Mouse (Mus musculus) spleen, adult 12 weeks (tissue): ENCODE measurements around the gene Atp1a3.
A peak's percentile ranks its signal among the peaks of the same experiment; 100 is the strongest.

Experiments
- DNase-seq: peaks from one replicate; pipeline ENCODE4 v3.0.0; 2022; ENCODE audit warnings: low spot score

The Atp1a3 gene

DNA sequence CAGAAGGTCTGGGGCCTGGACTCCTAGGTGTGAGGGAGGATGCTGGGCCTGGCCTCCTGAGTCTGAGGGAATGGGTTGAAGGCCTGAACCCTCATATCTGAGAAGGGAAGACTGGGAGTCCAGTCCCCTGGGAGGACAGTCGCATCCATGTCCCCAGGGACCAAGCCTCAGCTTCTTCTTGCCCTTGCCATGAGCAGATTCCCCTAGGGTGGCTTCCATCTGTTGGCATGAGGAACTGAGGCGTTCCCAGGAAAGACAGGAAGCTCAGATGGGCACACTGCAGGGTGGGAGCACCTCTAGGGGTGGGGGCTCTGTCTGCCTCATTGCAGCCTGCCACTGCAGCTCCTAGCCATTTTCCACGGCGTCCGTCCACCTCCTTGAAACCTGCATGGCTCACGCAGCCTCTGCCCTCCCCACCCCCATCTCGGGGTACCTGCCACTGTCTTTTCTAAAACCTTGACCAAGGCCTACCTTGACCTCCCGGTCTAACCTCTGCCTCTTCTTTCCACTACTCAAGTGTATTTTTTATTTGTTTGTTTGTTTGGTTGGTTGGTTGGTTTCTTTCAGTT is 1.9 kb downstream of the Atp1a3 start:
- DNase-seq = no peak

DNA sequence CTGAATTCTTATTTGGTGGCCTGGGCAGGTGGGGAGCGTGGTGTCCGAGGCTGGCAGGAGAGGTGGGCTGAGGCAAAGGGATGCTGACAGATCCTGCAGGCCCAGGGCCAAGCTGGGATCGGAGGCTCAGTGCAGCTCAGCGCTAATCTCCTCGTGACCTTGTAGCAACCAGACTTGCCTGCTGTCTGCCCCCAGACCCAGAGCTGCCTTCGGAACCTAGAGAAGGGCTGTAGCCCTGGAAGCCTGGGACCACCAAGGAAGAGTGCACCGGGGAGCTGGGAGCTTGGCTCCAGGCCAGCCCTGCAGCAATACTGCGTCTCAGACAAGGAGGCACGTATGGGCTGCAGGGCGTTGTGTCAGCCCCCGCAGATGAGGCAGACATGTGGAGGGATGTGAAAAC is 2.5 kb downstream of the Atp1a3 start:
- DNase-seq = no peak

DNA sequence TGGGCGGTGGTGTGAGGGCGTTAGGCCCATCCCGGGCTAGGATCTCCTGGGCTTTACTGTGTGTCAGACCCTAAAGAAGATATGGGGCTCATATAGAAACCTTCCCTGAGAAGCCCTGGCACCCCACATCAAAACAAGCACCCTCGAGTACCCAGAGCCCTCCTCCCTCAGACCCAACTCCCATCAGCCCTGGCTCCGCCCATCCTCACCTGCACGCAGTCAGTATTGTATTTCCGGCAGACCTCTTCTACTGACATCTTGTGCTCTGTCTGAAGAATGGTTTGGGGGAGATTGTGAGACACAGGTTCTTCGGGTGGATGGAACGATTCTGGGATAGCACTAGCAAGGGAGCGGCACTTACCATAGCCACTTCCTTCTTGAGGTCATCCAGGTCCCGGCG is 5.0 kb downstream of the Atp1a3 start:
- DNase-seq = no peak

DNA sequence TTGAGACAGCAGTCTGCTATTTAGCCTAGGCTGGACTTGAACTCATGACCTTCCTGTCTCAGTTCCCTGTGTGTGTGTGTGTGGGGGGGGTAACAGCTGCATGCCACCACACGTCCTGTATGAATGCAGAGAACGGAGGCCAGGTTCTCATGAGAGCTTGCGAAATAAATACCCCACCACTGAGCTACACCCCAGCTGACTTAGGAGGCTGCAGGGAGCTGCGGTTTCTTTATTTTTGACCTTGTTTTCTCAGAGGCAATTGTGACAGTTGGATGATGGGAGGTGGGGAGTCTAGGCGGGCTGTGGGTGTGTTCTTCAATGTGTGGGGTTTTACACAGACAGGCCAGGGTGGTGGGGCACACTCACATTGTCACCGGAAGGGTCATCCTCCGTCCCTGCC is 5.5 kb downstream of the Atp1a3 start:
- no peak for DNase-seq

DNA sequence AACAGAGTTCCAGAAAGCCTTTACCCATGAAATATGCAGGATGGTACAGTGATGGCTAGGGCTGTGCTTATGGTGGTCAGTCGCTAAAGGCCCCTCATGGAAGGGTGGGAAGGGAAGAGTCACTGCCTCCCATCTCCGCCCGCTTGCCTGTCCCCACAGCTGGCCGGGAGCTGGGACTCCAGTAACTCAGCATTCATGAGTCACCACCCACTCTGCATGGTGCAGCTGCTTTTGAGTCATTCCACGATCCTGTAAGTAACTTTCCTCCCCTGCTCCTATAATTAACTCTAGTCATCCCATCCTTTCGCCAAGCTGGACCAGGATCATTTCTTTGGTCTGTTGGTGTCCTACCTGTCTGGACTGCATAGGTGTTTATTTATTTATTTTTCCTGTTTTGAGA is 12.7 kb downstream of the Atp1a3 start:
- no peak for DNase-seq

DNA sequence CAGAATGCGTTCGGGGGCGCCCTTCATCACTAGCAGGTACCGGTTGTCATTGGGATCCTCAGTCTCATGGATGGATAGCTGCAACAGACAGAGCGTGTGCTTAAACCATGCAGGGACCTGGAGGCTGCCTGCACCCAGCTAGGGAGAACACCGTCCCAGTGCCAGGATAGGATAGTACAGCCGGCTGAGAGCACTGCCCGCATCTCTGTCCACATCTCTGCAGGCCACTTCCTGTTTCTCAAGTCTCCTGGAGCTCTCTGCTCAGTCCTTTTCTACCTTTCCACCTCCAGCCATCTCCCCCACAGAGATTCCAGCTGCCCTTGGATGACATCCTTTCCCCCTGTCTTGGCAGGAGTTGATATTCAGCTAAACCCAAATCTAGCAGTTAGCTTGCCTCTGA is 15.3 kb downstream of the Atp1a3 start:
- DNase-seq = no peak

DNA sequence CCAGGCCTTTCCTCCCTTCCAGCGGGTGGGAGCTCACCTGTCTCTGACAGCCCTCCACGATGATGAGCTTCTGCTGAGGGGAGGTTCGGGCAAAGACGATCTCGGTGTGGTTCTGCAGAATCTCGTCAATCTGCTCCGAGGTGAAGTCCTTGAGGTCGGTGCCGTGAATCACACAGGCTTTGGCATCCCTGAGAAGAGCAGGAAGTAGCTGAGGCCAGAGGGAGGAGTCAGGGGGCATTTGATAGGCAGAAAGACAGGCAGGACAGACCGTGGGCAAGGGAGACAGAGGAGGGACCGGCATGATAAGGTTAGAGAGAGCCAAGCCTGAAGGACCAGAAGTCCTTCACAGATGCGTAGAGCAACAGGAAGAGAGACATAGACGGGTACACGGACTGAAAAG is 17.8 kb downstream of the Atp1a3 start:
- DNase-seq = no peak

DNA sequence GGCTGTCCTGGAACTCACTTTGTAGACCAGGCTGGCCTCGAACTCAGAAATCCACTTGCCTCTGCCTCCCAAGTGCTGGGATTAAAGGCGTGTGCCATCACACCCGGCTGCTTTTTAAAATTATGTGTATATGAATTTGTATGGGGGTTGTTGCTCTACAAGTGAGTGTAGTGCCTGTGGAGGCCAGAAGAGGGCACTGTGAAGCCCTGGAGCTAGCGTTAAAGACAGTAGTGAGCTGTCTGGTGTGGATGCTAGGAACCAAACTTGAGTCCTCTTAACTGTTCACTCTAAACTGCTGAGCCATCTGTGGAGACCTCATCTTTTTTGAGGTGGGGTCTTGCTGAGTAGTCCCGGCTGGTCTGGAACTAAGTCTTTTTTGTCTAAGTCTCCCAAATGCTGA is 20.0 kb downstream of the Atp1a3 start:
- DNase-seq = no peak

DNA sequence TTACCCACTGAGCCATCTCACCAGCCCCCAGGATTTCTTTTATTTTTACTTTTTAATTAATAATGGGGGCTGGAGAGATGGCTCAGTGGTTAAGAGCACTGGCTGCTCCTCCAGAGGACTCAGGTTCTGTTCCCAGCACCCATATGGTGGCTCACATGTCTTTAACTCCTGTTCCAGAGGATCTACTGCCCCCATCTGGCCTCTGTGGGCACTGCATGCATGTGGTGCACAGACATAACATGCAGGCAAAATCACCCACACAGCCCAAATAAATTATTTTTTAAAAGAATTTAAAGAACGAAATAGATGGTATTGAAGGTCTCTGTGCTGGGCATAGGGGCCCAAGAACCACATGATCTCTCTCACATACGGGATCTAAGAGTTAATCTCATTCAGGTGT is 21.5 kb downstream of the Atp1a3 start:
- DNase-seq = no peak

DNA sequence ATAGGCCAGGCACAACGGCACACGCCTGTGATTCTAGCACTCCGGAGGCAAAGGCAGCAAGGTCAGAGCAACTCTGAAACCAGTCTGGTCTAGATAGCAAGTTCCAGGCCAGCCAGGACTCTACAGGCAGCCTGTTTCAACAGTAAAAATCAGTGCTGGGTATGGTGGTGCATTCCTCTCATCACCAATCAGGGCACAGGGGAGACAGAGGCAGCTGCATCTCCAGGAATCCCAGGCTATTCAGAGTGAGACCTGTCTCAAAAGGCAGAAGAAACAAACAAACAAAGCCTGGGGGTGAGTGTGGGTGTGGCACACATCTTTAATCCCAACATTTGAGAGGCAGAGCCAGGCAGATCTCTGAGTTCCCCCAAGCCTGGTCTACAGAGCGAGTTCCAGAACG is 22.4 kb downstream of the Atp1a3 start:
- DNase-seq = no peak

DNA sequence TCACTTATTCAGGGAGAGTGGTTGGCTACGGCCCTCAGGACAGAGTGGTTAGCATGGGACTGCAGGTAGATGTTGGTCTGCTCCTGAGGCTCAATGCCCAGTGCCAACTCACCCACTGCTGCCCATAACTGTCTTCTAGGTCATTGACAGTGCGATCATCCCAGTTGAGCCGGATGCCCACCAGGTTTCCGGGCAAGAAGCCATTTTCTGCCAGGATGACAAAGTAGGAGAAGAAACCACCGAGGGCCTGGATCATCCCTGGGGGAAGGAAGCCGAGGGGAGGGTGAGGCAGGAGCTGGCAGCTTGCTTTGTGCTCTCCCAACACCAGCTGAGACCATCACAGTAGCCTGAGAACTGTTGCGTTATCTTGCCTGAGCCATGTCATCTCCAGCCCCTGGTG is 25.3 kb downstream of the Atp1a3 start:
- no peak for DNase-seq

DNA sequence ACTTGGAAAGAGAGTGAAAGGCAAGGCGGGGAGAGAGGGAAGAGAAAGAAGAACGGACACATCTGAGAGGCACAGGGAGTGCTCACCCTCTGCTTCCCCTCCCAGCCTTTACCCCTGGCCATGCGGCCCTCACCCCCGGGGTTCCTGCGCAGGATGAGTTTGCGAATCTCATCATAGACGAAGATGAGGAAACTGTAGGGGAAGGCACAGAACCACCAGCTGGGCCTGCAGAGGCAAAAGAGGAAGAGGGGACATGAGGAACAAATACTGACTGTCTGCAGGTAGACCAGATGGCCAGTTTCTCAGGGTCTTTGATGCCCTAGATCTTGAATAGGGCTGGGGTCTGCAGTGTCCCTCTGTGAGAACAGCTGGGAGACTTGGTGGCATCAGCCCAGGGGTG is 27.0 kb downstream of the Atp1a3 start:
- no peak for DNase-seq

DNA sequence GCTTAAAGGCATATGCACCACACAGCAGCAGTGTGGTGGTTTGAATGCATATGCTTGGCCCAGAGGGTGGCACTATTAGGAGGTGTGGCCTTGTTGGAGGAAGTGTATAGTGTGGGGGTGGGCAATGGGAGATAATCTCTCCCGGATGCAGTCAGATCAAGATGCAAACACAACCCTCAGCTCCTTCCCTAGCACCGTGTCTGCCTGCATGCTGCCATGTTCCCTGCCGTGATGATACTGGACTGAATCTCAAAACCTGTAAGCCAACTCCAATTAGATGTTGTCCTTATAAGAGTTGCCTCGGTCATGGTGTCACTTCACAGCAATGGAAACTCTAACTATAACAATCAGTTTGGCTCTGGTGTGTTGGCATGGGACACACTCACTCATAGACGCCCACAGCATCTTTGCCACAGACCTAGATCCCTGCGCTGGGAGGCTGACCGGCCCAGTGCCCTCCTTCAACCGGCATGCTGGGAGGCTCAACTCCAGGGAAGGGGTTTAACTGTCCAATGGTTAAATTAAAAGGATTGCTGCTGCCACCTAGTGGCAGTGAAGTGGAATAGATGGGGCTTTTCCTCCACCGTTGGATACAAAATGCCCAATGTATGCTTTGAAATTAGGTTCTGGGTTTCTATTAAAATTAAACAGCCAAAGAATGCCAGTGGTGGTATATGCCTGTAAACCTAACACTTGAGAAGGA is 30.7 kb downstream of the Atp1a3 start:
- peak; percentile 20 for DNase-seq

DNA sequence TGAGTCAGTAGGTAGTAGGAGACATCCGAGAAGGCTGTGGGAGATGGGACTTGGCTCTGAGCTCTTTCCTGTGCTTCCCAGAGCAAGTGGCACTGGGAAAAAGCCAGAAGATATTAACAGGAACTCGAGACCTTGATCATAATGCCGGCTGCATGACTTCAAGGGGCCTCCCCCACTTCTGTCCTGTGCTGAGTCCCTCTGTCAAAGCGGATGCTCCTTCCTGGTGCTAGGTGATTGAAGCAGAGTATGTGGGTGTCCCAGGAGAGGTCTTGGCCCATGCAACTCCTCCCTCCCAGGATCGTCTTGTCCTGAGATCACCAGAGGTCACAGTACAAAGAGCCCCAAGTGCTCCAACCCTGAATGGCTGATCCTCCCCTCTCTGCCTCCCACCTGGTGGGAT is 31.9 kb downstream of the Atp1a3 start:
- no peak for DNase-seq

DNA sequence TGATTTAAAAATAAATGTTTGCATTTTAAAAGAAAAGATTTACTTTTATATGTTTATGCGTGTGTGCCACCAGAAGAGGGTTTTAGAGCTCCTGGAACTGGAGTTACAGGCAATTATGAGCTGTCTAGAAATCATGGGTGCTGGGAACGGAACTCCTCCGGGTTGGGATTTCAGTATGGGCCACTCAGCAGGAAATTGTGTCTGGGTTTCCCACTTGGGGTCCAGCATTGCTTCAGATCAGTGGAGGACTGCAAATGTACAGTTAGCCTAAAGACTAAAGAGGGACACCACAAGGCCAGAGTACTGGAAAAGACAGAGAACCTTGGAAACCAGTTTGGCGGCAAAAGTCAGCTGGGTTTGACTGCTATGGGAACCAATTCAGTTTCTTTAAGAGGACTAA is 32.5 kb downstream of the Atp1a3 start:
- no peak for DNase-seq

DNA sequence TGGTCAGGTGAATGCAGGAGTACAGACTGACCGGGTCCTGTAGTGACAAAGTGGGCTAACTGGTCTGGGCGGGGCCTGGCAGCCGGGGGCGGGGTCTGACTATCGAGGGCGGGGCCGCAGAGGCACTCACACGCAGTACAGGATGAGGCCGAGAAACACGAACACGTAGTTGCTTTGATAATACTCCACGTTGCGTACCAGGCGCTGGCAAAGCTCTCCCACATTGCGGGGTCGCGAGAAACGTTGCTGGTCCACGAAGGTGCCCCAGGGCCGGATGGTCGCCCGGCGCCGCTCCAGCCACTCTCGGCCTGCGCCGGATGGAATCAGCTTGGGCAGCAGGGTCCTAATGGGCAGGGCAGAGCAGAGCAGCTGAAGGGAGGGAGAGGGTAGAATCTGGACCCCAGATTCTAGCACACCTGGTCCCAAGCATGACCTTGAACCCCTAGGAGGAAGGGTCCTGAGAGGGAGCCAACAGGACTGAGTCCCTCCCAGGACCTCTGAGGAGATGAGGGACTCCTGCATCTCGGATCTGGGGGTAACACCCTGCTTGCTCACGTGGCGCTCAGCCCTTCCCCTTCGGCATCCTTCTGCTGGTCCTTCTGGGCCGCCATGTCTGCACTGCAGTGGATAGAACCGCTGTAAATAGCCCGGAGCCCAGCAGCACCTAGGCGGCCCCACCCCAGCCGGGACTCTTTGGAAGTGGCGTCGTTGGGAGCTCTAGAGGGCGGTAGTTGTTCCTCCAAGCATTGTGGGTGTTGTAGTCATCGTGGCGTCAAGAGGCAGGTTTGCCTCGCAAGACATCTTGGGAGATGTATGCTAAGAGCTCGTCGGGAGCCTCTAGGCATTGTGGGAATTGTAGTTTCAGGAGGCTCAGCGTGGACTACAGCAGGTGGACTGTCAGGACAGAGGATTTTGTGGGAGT is 33.5 kb downstream of the Atp1a3 start, which contains the start of gene Rabac1:
Gene Rabac1, minus strand, starts transcription at position 783 of the 922 bp plus-strand sequence.
- peak; percentile 80 for DNase-seq

DNA sequence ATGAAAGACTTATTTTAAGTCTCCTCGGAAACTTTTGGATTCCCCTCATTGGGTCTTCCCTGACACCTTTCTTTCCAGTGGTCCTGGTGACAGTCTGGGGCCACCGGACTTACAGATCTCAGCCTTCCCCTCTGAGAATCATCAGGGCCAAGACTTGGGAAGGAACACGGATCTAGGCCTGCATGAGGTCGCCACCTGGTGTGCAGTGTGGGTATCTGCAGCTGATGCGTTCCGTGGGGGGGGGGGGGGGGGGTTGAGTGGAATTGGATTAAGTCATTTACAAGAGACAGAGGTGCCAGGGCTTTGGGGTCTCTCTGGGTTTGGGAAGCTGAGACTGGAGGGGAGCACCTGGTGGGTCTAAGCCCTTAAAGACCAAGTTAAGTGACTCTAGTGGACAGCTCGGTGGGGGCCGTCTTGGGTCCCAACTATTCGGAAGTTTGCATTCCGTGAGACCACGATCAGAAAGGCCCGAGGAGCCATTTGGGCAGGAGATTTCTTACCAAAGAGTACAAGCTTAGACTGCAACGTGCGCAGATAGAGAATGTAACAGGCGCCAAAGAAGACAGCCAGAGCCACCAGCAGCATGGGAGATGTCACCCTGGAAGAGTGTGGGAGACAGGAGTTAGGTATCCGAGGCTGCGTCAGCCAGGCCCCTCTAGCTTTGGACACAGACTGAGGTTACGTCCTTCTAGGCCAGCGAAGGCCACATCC is 34.3 kb downstream of the Atp1a3 start:
- DNase-seq = no peak

DNA sequence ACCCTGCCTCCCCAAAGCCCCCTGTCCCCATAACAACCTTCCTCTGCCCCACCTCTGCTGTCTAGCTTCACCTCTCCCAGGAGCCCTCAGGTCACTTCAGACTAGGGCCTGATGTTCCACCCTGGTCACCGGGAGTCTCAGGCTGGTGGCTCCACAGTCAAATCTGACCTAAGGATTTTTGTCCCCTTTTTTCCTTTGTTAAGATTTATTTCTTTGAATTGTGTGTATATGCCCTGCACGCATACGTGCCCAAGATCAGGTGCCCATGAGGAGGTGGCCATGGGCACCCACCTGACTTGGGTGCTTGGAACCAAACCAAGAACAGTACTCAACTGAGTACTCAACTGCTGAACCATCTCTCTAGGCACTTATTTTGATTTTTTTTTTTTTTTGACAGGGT is 35.4 kb downstream of the Atp1a3 start:
- DNase-seq = no peak

DNA sequence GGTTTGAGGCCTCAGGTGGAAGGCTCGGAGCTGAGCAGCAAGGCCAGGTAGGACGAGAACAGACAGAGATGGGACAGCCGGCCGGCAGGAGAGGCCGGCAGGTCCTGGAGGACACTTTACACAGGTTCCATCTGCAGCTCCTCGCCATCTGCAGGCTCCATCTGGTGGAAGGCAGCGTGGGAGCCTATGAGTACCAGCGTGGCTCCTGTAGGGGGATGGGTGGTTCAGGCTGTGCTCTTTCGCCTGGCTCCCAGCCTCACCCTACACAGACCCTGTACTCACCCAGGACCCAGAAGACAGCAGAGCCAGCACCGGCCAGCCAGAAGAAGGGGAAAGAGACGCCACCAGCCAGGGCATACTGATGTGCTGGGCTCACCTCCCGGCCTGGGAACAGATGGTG is 36.0 kb downstream of the Atp1a3 start:
- no peak for DNase-seq

DNA sequence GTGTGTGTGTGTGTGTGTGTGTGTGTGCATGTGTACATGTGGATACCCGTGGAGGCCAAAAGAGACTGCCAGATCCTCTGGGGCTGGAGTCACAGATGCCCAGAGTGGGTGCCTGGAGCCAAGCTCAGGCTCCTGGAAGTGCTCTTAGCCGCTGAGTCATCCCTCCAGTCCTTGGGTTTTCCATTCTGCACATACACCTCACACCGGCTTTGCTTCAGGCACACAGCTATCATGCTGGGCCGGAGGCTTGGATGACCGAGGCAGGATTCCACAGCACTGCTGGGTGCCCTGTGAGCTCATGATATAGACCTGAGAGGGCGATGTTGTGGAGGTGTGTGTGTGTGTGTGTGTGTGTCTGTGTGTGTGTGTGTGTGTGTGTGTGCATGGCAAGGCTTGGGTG is 37.3 kb downstream of the Atp1a3 start:
- no peak for DNase-seq

DNA sequence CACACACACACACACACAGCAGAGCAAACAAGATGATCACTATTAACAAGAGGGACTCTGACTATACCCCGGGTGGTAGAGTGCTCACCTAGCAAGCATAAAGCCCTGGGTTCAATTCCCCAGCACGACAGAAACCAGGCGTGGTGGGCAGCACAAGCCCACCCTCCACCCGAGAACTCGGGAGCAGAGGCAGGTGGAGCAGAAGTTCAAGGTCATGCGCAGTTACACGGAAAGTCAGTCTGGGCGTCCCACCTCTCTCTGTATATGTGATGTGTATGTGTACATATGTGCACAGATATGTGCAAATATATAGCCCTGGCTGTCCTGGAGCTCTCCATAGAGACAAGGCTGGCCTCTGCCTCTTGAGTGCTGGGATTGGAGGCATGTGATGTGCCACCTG is 37.8 kb downstream of the Atp1a3 start:
- no peak for DNase-seq

DNA sequence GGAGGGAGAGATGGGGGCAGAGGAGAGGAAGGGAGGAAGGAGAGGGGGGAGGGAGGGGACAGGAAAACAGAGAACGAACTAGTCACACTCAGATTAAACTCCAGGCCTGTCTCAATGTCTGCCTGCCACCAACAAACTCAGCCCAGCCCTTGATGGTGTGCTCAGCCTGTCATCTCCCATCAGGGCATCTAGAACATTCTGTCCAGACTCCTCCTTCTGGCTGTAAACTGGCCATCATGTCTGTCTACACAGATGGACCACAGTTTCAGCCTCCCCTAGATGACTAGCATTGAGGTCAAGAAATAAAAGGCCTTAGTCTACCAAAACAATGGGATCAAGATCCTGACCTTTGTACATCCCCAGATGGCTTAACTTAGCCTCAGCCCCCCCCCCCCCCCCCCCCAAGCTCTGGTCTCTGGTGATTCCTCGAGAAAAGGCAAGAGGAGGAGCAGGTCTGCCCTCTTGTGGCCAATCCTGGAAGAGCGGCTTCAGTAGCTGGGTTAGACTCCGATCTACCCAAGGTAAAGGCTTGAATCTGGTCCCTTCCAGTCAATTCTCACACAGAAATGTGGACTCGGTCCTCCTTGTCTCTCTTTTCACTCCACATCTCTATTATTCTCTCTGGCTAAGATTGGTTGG is 40.7 kb downstream of the Atp1a3 start:
- DNase-seq = peak; percentile 64
